Mouse (Mus musculus) liver, adult 2 months (tissue): ENCODE data around the gene Schip1. TPM values are rescaled to one million over a fixed set of nuclear protein-coding genes. Genes with fewer than 3 reads are reported as not detected.
A peak's percentile ranks its signal among the peaks of the same experiment; 100 is the strongest.

Experiments used
- DNase-seq: peaks from one replicate; pipeline ENCODE4 v3.0.0-alpha.2; 2011; ENCODE audit warnings: low read depth, low spot score; ENCODE audit errors: extremely low read depth
- H3K27ac ChIP-seq: fragments of 200-500 bp; replicated peaks from 2 replicates; pipeline ENCODE4 v1.5.1; 2012; ENCODE audit warnings: low read depth, mild to moderate bottlenecking, control low read depth, inconsistent platforms, low read length; ENCODE audit not compliant: insufficient read depth
- H3K27me3 ChIP-seq: fragments of 200-500 bp; 2 replicates; pipeline ENCODE4 v1.6.1; 2012; ENCODE audit warnings: mild to moderate bottlenecking, moderate library complexity, low read length, inconsistent platforms; ENCODE audit not compliant: control insufficient read depth, insufficient read depth
- H3K36me3 ChIP-seq: fragments of 200-500 bp; 2 replicates; pipeline ENCODE4 v1.6.1; 2012; ENCODE audit warnings: low read length, inconsistent platforms; ENCODE audit not compliant: control insufficient read depth, insufficient read depth
- H3K4me1 ChIP-seq: fragments of 200-500 bp; 2 replicates; pipeline ENCODE4 v1.6.1; 2011; ENCODE audit warnings: low read length; ENCODE audit not compliant: control insufficient read depth, insufficient read depth
- H3K4me3 ChIP-seq: fragments of 200-500 bp; 2 replicates; pipeline ENCODE4 v1.5.1; 2011; ENCODE audit warnings: low read depth, mild to moderate bottlenecking, control low read depth, low read length, moderate library complexity; ENCODE audit not compliant: insufficient read depth
- H3K79me2 ChIP-seq: fragments of 200-500 bp; 2 replicates; pipeline ENCODE4 v1.6.1; 2012; ENCODE audit warnings: inconsistent platforms, mild to moderate bottlenecking, low read length, moderate library complexity; ENCODE audit not compliant: control insufficient read depth, insufficient read depth
- H3K9ac ChIP-seq: fragments of 200-500 bp; 2 replicates; pipeline ENCODE4 v1.6.1; 2012; ENCODE audit warnings: low read depth, mild to moderate bottlenecking, control low read depth, inconsistent platforms, low read length
- CTCF ChIP-seq: fragments of 200-500 bp; IDR thresholded peaks from 2 replicates; pipeline ENCODE4 v1.5.1; 2011; ENCODE audit warnings: low read depth, low read length, control low read depth
- POLR2A ChIP-seq: fragments of 200-500 bp; IDR thresholded peaks from 2 replicates; pipeline ENCODE4 v1.6.1; 2011; ENCODE audit warnings: low read length, control low read depth; ENCODE audit not compliant: insufficient read depth; ENCODE audit errors: extremely low read depth
- WGBS: fragments of 180-500 bp; shearing (Covaris S2); methylation state at CpG from one replicate; pipeline ENCODE4 v1.1.7; 2018; 5-methylcytosine and 5-hydroxymethylcytosine counted together
- polyA plus RNA-seq: library from polyadenylated mRNA; depleted of rRNA; stranded (reverse); fragments of >200 nt; gene quantifications from 2 replicates; pipeline ENCODE4 v1.2.3, GENCODE M21; 2012
- total RNA-seq: library from RNA; depleted of rRNA; stranded (reverse); fragments of >200 nt; gene quantifications from 2 replicates; pipeline ENCODE4 v1.2.3, GENCODE M21; 2014

The Schip1 gene
- total and polyA plus RNA-seq, 2 experiments: 0.48 to 1.6 TPM

DNA sequence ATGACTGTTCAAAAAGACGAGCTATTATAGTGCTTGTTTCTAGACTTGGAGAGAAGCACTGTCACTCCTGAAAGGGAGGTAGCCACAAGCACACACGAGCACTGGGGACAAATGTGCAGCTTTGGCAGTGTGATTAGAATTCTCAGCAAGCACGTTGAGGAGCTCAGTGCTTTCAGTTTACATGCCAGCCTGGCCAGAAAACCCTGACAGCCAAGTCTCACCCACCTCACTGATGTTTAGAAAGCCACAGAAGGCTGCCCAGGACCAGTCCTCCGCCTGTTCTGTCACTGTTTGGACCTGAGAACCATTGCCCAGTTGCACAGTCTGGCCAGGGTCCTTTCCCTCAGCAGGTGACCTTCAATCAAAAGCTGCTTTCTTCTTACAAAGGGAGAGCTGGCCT, 595.9 kb downstream of the Schip1 start:
- no peaks in the 10 kb centered on the region for H3K4me1 ChIP-seq
- H3K27me3 ChIP-seq: no peaks in the 10 kb centered on the region
- no peak overlapping the region for H3K27ac ChIP-seq
- 73% methylated on average over 4 of the region's 4 CpGs for WGBS
- H3K79me2 ChIP-seq: no peaks in the 10 kb centered on the region
- TF ChIP-seq CTCF: no peak
- TF ChIP-seq POLR2A: no peak
- DNase-seq: no peak
- H3K4me3 ChIP-seq: no peak overlapping the region
- no peaks in the 10 kb centered on the region for H3K36me3 ChIP-seq
- H3K9ac ChIP-seq: no peak overlapping the region

GRCm38 (mm10) chr3:68662386-68662785, 597.8 kb downstream of the Schip1 start:
- H3K27me3 ChIP-seq: no peaks in the 10 kb centered on the region
- no peaks in the 10 kb centered on the region for H3K79me2 ChIP-seq
- no peak for TF ChIP-seq CTCF
- no peak for TF ChIP-seq POLR2A
- WGBS: 73% methylated on average over 5 of the region's 5 CpGs
- no peak overlapping the region for H3K4me3 ChIP-seq
- H3K27ac ChIP-seq: no peak overlapping the region
- H3K9ac ChIP-seq: no peak overlapping the region
- H3K36me3 ChIP-seq: no peaks in the 10 kb centered on the region
- no peaks in the 10 kb centered on the region for H3K4me1 ChIP-seq
- DNase-seq: no peak

GRCm38 (mm10) chr3:68664337-68664736, 599.7 kb downstream of the Schip1 start:
- DNase-seq: no peak

GRCm38 (mm10) chr3:68666377-68666776, 601.8 kb downstream of the Schip1 start:
- Histone ChIP-seq H3K36me3 (no peaks in the 10 kb centered on the region), H3K27ac (no peak overlapping the region), H3K9ac (no peak overlapping the region), H3K4me3 (no peak overlapping the region), H3K27me3 (no peaks in the 10 kb centered on the region), H3K79me2 (no peaks in the 10 kb centered on the region), H3K4me1 (no peaks in the 10 kb centered on the region)
- DNase-seq: peak; percentile 4
- WGBS: 84% methylated on average over 7 of the region's 7 CpGs
- TF ChIP-seq POLR2A (no peak), CTCF (no peak)

More at GRCm38 (mm10) chr3:68664337-68664736, 599.7 kb downstream of the Schip1 start:
- TF ChIP-seq POLR2A (no peak), CTCF (no peak)
- no peaks in the 10 kb centered on the region for H3K36me3 ChIP-seq
- H3K4me1 ChIP-seq: no peaks in the 10 kb centered on the region
- no peaks in the 10 kb centered on the region for H3K27me3 ChIP-seq
- H3K79me2 ChIP-seq: no peaks in the 10 kb centered on the region
- no peak overlapping the region for H3K9ac ChIP-seq
- H3K4me3 ChIP-seq: no peak overlapping the region
- no peak overlapping the region for H3K27ac ChIP-seq
- WGBS: 94% methylated on average over 6 of the region's 6 CpGs

GRCm38 (mm10) chr3:68667852-68668251, 603.2 kb downstream of the Schip1 start:
- H3K9ac ChIP-seq: no peak overlapping the region
- no peaks in the 10 kb centered on the region for H3K4me1 ChIP-seq
- no peaks in the 10 kb centered on the region for H3K36me3 ChIP-seq
- WGBS: 95% methylated on average over 1 of the region's 1 CpGs
- no peaks in the 10 kb centered on the region for H3K27me3 ChIP-seq
- no peak for DNase-seq
- H3K79me2 ChIP-seq: no peaks in the 10 kb centered on the region
- TF ChIP-seq POLR2A (no peak), CTCF (no peak)
- H3K27ac ChIP-seq: no peak overlapping the region
- H3K4me3 ChIP-seq: no peak overlapping the region

DNA sequence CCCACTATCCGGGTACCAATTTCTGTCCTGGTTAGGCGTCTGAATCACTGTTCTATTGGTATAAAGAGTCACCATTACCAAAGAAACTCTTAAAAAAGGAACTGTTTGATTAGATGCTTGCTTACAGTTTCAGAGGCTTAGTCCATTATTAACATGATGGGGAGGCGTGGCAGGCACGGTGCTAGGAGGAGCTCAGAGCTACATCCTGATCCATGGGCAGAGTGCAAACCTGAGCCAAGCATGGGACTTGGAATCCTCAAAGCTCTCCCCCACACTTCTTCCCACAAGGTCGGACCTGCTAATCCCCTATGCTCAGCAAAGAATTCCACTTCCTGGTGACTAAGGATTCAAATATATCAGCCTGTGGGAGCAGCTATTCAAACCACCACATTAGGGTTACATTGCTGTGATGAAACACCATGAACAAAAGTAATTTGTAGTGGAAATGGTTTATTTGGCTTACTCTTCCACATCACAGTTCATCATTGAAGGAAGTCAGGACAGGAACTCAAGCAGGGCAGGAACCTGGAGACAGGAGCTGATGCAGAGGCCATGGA, 604.9 kb downstream of the Schip1 start:
- no peak for DNase-seq
- H3K79me2 ChIP-seq: no peaks in the 10 kb centered on the region
- no peak overlapping the region for H3K27ac ChIP-seq
- no peaks in the 10 kb centered on the region for H3K36me3 ChIP-seq
- WGBS: 78% methylated on average over 5 of the region's 5 CpGs
- no peak overlapping the region for H3K4me3 ChIP-seq
- no peak overlapping the region for H3K9ac ChIP-seq
- TF ChIP-seq CTCF: no peak
- no peak for TF ChIP-seq POLR2A
- no peaks in the 10 kb centered on the region for H3K27me3 ChIP-seq
- H3K4me1 ChIP-seq: no peaks in the 10 kb centered on the region
